Mouse (Mus musculus) heart, postnatal 10 days (tissue): ENCODE results near the gene Prdm11. TPM values are rescaled to one million over a fixed set of nuclear protein-coding genes. Genes with fewer than 3 reads are reported as not detected.

Source experiments
- DNase-seq, 2 experiments: peaks; one replicate each; pipeline ENCODE4 v3.0.0; 2021
- intact Hi-C: fragments of 180-260 bp; cut with DNase I; formaldehyde crosslinking; loops from one replicate; pipeline ENCODE4 v1.15.1; 2025
- total RNA-seq, 2 experiments: library from RNA; stranded (reverse); gene quantifications; 2 replicates each; pipeline ENCODE4 v1.2.3; 2021

Prdm11 gene
- total RNA-seq, 2 experiments from 2014 or later, result 20.9 to 21.8 TPM

DNA sequence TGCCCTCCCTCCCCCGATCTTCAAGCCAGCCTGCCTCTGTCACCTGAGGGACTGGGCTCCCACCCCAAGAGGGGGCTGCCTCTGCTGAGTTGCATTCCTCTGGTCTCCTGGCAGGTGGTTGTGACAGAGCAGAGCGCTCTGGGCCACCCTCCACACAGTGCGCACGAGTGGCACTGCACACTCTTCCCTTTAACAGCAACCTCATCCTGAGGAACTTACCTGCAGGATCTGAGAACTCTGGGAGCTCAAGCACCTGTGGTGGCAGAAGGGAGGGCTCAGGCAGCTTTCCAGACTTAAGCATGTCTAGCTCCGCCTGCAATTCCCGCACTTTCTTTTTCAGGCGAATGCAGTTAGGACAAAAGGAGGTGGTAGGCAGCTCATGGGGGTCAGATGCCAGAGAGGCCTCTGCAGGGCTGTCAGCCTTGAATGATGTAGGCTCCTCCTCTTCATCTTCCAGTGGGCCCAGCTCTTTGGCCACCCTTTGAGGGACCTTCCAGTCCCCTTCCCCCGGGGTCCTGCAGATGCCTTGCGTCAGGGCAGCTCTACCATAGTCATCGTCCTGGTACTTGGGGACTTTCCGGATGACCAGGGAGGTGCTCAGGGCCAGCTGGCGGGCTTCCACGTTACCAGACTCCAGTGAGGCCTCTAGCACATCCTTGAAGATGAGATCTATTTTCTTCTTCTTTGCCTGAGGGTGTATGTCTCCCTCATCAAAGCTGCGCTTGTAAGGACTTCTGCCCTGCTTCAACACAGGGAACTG, 70.8 kb downstream of the Prdm11 start:
- intact Hi-C loops, result no loop called here
- DNase-seq, result no peak

DNA sequence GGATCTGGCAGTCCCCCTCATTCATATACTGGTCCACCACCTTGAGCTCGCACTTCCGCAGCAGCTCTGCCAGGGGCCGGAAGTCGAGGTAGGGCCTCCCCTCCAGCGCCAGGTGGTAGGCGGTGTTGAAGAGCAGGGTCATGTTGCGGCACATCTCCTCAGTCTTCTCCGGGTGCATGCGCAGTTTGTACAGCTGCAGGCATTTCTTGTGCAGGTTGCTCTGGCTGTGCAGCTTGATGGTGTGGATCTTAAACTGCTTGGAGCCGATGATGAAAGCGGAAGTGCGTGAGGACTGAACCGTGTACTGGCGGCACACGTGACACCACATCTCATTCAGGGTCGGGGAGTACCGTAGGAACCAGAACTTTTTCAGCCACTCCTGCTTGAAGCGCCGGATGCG, 72.3 kb downstream of the Prdm11 start:
- no peak for DNase-seq
- intact Hi-C loops, result no loop called here

DNA sequence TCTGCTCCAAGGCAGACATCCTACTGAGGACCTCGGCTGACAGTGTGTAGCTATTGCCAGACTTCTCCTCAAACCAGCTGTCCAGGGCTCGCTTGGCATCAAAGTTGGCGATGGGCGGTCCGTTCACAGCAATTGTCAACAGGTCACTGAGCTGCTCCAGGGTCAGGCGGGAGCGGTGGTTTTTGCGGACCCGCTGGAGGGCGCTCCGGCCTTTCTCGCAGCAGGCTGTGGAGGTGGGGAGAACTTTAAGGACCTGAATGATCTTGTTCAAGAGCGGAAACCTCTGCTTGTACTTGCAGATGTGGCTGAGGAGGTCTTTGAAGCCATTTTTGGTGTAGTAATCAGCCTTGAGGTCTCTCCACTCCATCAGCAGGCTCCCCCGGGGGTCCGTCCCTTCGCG, 73.9 kb downstream of the Prdm11 start:
- intact Hi-C loops, result no loop called here
- no peak for DNase-seq

DNA sequence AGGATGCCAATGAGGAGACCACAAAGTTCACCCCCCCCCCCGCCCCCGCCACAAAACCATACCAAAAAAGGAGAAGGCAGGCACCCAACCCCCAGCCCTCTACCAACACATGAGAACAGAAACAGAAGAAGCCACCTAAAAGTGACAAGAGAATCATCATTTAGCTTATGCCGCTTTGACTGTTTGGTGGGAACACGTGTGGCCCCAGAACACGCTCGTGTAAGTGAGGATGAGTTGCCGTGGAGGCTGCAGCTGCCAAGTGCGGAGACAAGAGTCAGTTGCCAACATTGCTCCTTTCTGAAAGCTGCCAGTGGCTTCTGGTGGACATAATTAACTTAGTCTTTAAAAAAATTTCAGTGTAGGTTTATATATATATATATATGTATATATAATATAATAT, 74.4 kb downstream of the Prdm11 start:
- no peak for DNase-seq
- intact Hi-C loops, result no loop called here

DNA sequence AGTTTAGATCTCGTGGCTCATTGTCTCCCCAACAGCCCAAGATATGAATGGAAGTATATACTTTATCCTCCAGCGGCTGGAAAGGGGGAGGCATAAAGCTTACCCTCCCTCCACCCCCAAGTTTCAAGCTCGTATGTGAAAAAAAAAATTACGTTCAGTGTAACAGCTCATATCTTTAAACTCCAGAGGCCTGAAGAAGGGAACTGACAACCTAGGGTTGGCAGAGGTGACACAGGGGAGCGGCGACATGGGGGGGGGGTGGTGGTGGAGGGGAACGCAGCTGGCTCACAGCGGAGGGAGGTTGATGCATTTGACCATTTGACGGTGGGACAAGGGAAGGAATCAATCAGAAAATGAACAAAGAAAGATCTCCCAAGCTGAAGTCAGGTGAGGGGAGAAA, 74.9 kb downstream of the Prdm11 start:
- intact Hi-C loops, result no loop called here
- DNase-seq, result no peak

DNA sequence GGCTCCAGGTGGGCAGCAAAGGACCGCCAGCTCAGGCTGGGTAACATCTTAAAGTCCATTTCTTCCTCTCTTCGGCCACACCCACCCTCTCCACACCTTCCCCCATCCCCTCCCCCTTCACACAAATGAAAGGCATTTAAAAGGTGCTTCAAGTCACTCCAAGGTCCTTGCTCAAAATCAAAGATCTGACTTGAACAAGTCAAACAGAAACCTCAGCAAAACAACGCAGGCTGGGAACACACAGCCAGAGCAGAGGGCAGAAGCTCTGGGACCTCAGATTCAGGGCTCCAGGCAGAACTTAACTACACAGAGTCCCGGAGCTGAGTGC, 78.2 kb downstream of the Prdm11 start:
- intact Hi-C loops, result loop anchor here (2.0 kb wide), 1 partner anchor 95 kb away; no protein-coding TSS in a partner anchor
- no peak for DNase-seq

DNA sequence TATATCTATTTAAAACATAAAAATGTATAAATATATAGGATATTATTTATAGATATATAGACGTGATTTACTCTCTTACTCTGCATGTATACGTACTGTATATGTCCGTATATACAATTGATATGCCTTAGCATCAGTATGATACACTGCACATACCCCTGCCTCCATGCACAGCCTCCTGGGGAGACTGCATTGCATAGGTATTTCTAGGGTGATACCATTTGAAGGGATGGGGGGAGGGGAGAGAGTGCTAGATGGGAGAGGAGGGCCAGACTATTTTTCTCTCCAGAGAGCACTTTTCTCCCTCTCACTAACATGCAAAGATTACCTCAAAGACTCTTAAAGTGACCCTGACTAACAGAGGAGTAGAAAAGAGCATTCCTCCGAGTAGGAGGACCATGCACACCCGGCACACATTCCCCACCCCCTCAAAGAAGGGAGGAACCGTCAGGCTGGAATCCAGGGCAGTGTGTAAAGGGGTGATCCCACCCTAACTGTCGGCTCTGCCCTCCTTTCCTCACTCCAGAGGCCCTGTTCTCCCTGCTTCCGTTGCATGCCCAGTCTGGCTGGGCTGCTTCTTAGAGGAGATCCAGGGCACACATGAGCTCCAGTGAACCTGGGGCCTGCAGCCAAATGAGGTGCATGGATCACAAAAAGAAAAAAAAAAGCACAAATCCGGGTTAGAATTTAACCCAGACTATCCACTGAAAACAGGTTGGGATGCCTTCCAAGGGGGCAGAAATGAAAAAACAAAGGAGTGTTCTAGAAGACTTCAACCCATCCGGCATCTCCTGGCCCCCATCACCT, 78.7 kb downstream of the Prdm11 start:
- intact Hi-C loops, result loop anchor here (2.0 kb wide), 1 partner anchor 96 kb away; no protein-coding TSS in a partner anchor
- DNase-seq, result no peak

DNA sequence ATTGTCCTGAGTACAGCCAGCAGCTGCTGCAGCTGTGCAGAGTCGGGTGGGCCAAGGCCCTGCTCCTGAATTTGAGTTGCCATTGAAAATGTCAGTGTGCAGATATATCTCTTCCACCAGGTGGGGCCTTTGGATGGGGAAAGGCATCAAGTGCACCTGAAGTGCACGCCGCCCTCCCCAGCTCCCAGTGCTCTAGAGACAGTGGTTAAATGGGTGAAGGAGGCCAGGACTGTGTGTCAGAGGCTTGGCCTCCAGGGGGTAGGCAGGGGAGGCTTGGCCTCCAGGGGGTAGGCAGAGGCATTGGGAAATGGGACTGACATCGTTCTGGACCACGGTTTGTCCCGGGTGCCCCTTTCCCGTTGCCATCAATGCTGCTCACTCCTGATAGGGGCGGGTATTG, 79.7 kb downstream of the Prdm11 start:
- DNase-seq, result no peak
- intact Hi-C loops, result loop anchor here (2.0 kb wide), 1 partner anchor 97 kb away; no protein-coding TSS in a partner anchor

DNA sequence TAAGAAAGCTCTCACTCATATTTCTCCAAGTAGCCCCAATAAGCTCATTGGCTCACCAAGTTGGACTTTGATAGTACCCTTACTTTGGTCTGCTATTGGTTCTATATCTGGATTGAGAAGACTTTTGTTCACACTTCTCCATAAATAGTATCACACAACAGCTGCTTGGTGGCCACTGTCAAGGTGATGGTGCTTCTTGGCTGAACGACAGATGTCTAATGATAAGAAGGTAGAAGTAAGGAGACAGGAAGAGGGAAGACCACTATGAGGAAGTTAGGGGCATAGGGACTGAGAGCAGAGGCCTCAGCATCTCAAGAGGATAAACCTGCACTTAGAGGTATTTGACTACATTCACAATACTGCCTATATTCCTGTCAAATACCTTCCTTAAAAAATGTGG, 81.6 kb downstream of the Prdm11 start:
- intact Hi-C loops, result no loop called here
- no peak for DNase-seq

DNA sequence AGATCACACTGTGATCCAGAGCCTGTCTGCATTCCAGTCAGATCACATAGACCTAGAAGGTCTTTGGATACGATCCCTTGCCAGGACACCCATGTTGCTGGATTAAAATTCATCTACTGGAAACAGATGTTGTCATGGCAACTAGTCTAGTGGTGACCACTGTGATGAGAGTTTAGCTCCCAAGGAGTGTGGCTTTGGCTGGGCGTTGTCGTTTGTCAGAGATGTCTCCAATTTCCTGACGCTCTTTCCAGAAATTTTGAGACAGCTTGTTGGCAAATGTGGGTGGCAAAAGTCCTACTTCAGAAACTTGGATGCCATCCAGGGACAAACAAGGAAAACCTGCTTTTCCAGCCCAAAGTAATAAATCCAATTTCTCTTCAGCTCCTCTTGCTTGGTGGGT, 87.3 kb downstream of the Prdm11 start:
- no peak for DNase-seq
- intact Hi-C loops, result no loop called here

DNA sequence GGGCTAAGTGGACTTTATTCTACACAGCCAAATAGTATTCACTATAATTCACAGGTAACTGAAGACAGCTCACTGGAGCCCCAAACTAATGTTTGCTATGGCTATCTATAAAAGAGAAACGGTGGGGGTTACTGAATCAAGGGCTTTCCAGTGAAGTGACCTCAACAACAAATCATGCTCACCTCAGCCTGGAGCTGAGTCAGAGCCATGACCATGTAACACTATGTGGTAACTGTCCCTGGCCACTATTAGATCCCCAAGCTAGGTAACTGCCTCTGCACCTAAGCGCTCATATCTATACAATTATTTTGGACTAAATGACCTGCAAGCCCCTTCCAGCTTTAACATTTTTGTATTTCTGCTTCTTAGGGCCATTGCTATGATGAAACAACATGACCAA, 89.0 kb downstream of the Prdm11 start:
- no peak for DNase-seq
- intact Hi-C loops, result no loop called here

DNA sequence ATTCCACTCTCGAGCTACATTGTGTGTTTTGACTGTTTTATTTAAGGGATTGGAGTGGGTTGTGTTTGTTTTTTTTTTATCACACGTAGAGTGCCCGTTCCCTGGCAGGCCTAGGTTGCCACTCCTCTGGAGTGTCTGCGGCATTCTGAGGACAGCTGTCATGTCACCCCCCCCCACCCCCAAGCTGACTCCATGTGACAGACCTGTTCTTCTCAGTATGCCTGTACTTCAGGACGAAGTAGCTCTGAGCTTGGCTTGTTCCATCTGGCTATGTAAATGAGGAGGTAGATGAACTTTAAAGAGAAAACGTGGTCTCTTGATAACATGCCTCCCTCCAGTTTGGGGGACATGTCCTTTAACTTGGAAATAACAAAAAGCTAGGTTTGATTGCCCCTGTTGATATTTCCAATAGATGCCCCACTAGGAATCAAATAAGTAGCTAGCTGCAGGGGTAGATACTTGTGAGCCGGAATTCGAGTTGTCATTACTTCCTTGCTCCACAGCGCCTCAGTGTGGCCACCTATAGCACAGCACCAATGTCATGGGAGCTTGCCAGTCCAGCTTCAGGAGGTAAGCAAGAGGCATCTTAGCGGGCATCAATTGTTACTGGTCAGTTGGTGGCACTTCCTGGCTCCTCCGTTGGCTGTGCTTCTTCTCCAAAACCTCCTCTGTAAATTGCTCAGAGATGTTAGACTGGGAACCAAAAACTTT, 91.4 kb downstream of the Prdm11 start:
- peak; percentile 80 to 87 for DNase-seq
- intact Hi-C loops, result loop anchor here (2.0 kb wide), 2 partner anchors 42 to 50 kb away; no protein-coding TSS in a partner anchor

DNA sequence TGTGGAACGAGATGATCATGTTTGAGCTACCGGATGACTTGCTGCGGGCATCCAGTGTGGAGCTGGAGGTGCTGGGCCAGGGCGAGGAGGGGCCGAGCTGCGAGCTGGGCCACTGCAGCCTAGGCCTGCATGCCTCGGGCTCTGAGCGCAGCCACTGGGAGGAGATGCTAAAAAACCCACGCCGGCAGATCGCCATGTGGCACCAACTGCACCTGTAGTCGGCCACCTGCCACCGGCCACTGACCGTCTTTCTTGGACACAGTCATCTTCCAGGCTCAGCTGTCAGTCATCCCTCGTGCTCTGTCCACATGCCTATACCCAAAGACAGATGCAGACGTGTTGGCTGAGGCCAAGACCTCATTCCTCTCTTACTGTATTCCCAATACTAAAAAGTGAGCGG, 92.5 kb downstream of the Prdm11 start:
- intact Hi-C loops, result no loop called here
- no peak for DNase-seq

DNA sequence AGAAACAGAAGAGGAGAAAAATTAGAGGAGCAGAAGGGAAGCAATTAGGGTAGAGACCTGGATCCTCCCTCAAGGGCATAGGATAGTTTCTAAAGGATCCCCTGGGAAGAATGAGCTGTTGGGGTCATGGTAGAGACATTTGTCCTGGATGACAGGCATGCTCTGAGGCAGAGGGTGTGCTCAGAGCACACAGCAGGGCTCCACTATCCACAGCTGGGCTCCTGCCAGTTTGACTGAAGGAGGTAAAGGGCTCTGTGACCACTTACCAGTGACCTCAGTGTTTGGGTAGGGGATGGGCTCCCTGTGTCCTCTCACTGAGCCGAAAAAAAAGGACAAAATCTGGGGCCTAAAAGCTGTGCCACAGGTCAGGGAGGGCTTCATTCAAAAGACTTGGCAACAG, 96.4 kb downstream of the Prdm11 start:
- intact Hi-C loops, result no loop called here
- no peak for DNase-seq

DNA sequence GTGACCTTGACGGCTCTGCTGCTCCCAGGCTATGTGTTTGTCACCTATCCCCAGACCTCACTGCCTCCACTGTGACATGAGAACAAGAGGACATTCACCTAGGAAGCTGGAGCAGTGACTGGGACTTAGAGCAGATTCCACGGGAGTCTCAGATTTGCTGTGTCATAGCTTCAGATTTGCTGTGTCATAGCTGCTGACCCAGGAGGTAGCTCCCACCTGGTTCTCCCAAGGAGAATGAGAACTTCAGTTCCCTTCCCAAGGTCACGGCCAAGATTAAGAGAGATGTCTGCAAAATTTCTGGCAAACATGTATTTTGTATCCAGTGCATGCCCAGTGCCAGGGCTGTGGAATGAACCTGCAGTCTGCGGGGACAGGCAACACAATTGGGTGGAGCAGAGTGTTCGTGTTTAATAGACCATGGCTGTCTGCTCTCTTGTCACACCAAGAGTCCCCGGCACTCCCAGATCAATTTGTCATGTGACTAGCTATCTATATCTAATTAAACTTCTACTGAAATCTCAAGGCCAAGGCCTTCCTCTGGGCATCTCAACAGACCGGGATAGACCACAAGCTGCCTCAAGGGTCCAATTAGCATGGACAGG, 97.2 kb downstream of the Prdm11 start:
- intact Hi-C loops, result no loop called here

DNA sequence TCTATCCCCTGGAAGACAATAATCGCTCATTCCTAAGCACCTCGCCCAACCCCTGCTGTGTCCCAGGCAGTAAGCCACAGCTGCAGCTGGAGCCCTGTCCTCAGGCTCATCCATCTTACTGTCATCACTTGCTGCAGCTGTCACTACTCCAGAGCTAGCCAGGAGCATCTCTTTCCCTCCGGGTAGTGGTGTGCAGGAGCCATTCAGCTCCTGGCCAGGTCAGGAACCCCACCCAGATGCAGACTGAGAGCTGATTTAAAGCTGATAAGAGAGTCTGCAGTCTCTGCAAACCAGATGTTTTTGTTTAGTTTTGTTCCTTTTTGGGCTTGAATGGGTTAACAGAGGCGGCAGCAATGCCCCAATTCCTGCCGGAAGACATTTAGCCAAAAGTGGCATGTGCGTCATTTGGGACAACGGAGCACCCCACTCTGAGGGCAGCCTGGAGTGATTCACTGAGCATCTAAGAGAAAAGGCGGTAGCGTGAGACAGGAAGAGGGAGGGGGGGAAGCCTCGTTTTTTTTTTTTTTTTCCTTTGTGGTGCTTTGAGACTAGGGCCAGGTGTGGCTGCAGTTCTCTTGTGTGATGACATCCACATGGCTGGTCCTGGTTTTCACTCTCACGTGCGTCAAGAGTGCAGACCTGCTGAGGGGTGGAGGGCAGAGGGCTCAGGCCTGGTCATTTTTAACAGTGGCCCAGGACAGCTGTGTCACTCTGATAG, 97.8 kb downstream of the Prdm11 start:
- intact Hi-C loops, result no loop called here
- DNase-seq, result peak; percentile 66 to 68

More for the DNA sequence above, 97.2 kb downstream of the Prdm11 start:
- no peak for DNase-seq

DNA sequence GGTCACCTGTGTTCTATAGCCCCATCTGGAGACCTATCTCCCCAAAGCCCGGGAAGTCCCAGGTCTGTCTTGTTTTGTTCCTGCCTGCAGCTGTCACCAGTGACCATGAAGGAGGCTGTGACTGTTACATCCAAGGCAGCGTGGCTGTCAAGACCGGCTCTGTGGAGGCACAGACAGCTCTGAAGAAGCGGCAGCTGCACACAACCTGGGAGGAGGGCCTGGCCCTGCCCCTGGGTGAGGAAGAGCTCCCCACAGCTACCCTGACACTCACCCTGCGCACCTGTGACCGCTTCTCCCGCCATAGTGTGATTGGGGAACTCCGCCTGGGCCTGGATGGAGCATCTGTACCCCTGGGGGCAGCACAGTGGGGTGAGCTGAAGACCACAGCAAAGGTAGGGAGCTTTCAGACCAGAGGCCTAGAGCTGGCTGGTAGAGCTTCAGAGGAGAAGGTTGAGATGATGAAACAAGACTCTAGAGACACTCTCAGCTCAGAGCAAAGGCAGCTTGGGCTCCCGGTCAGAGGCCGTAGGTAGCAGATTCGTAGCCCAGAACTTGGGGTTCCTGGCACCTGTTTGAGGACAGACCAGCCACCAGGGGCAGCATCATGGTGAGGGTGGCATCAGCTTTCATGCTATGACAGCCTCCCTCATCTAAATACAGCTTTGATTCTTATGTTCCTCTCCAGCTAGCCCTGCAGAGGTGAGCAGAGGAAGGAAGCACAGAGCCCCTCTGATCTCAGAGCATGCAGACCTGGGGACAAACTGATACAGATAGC, 100.0 kb downstream of the Prdm11 start:
- no peak for DNase-seq
- intact Hi-C loops, result no loop called here

DNA sequence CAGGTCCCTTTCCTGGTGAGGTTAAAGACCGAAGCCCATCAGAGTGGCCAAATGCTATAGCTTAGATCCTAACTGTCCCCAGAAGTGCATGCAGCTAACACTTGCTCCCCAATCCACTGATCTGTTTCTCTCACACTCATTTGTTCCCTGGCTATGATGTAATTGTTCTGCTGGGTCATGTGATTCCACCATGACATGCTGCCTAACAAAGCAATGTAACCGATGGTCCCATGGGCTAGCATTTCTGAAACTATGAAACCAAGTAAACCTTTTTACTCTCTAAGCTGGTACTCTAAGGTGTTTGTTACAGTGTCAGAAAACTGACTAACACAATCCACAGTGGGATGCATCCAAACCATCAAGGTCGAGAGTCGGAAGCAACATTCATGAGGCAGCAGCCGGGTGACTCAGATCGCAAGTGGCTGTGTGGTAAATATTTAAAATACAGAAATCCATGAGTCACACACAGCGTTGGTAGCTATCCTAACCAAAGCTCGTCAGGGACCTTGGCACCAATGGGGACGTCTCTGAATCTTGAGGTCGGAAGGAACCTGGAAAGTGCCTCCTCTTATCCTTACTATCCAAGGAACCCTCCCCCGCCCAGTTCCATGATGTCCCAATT, 100.7 kb downstream of the Prdm11 start:
- no peak for DNase-seq
- intact Hi-C loops, result no loop called here

DNA sequence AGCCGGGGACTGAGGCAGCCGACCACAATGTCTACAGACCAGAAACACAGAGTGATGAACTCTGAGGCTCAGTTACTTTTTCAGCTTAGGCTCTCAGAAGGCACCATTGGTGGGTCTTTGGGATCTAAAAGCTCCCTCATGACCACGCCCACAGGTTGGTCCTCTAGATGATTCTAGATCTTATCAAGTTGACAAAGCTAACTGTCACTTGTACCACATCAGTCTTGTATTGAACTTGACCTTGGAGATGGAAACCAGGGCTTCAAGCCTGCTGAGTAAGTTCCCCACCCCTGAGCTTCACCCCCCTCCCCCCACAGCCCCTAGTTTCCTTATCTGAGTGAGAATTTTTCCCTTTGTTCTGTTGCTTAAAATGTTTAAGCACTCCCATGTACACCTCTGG, 101.6 kb downstream of the Prdm11 start:
- intact Hi-C loops, result no loop called here
- no peak for DNase-seq
